Mouse (Mus musculus) gastrocnemius, postnatal 14 days (tissue): Measurements from ENCODE around the gene Agmat. TPM values are rescaled to one million over a fixed set of nuclear protein-coding genes. Genes with fewer than 3 reads are reported as not detected.
"Not testable (repeated sequence)": the region's sequence is repeated elsewhere in the genome, so short reads cannot be mapped to it uniquely, and the experiment has no call there.

Source experiments
- DNase-seq: peaks from one replicate; pipeline ENCODE4 v3.0.0; 2021; ENCODE audit warnings: mixed read lengths
- intact Hi-C: fragments of 180-260 bp; cut with DNase I; formaldehyde crosslinking; loops from one replicate; pipeline ENCODE4 v1.15.1; 2025; ENCODE audit warnings: low total_unique reads
- total RNA-seq, 2 experiments: library from RNA; stranded (reverse); gene quantifications; 2 replicates each; pipeline ENCODE4 v1.2.3; 2021

Gene Agmat
- total RNA-seq, 2 experiments from 2014 or later = 0.82 TPM; not detected in 1

GRCm38 (mm10) chr4:141767353-141768036 is 21.0 kb downstream of the Agmat start:
- intact Hi-C loops = no loop called here
- DNase-seq = peak; percentile 40

GRCm38 (mm10) chr4:141769501-141770160 is 23.2 kb downstream of the Agmat start:
- intact Hi-C loops = no loop called here
- no peak for DNase-seq

- intact Hi-C loops = no loop called here
- no peak for DNase-seq
Observed at GRCm38 (mm10) chr4:141771823-141772222, 25.4 kb downstream of the Agmat start.

GRCm38 (mm10) chr4:141773019-141773418 is 26.5 kb downstream of the Agmat start:
- intact Hi-C loops, DNase-seq: not testable (repeated sequence)

- intact Hi-C loops = no loop called here
- no peak for DNase-seq
Observed at GRCm38 (mm10) chr4:141779828-141780227, 33.4 kb downstream of the Agmat start.

- no peak for DNase-seq
- intact Hi-C loops = no loop called here
Observed at GRCm38 (mm10) chr4:141781201-141781985, 34.9 kb downstream of the Agmat start.

- no peak for DNase-seq
- intact Hi-C loops = no loop called here
Observed at GRCm38 (mm10) chr4:141784835-141785234, 38.4 kb downstream of the Agmat start.

GRCm38 (mm10) chr4:141786141-141786540 is 39.7 kb downstream of the Agmat start:
- DNase-seq = no peak
- intact Hi-C loops = no loop called here

- DNase-seq = no peak
- intact Hi-C loops = no loop called here
Observed at GRCm38 (mm10) chr4:141787046-141787445, 40.6 kb downstream of the Agmat start.

GRCm38 (mm10) chr4:141787462-141787861 is 41.0 kb downstream of the Agmat start:
- DNase-seq = no peak
- intact Hi-C loops = no loop called here

- DNase-seq = no peak
- intact Hi-C loops = no loop called here
Observed at GRCm38 (mm10) chr4:141789564-141790218, 43.2 kb downstream of the Agmat start.

- peak; percentile 97 for DNase-seq
- intact Hi-C loops = no loop called here
Observed at GRCm38 (mm10) chr4:141790524-141790990, 44.1 kb downstream of the Agmat start, which contains the start of gene Dnajc16. Gene Dnajc16 (minus strand): TSS chr4:141790931.

- no peak for DNase-seq
- intact Hi-C loops = no loop called here
Observed at GRCm38 (mm10) chr4:141791486-141791885, 45.0 kb downstream of the Agmat start.

- no peak for DNase-seq
- intact Hi-C loops = no loop called here
Observed at GRCm38 (mm10) chr4:141791951-141792350, 45.5 kb downstream of the Agmat start.

- intact Hi-C loops = no loop called here
- DNase-seq = no peak
Observed at GRCm38 (mm10) chr4:141792554-141793281, 46.2 kb downstream of the Agmat start.

- intact Hi-C loops = no loop called here
- peak; percentile 97 for DNase-seq
Observed at GRCm38 (mm10) chr4:141793282-141794151, 47.0 kb downstream of the Agmat start, which contains the start of gene Casp9. Gene Casp9 (plus strand): TSS chr4:141793612.

- intact Hi-C loops = no loop called here
- DNase-seq = no peak
Observed at GRCm38 (mm10) chr4:141794152-141794535, 47.7 kb downstream of the Agmat start.

GRCm38 (mm10) chr4:141796356-141796755 is 49.9 kb downstream of the Agmat start:
- intact Hi-C loops = no loop called here
- no peak for DNase-seq
